Mouse (Mus musculus) ES-E14 (cell line): ENCODE measurements around the gene Mrpl33. TPM values are rescaled to one million over a fixed set of nuclear protein-coding genes. Genes with fewer than 3 reads are reported as not detected.

Experiments used
- DNase-seq: peaks from one replicate; pipeline ENCODE4 v3.0.0-alpha.2; 2013; ENCODE audit warnings: low read depth, low spot score
- H3K27ac ChIP-seq: 2 replicates; pipeline ENCODE4 v1.5.1; 2012; ENCODE audit warnings: low read depth, mild to moderate bottlenecking, low read length, moderate library complexity, mixed read lengths; ENCODE audit not compliant: poor library complexity, insufficient read depth, severe bottlenecking
- H3K36me3 ChIP-seq: 2 replicates; pipeline ENCODE4 v1.6.1; 2012; ENCODE audit warnings: mild to moderate bottlenecking, low read length, moderate library complexity, mixed read lengths; ENCODE audit not compliant: control insufficient read depth, poor library complexity, insufficient read depth, severe bottlenecking
- H3K4me1 ChIP-seq, 2 experiments: fragments of 150-350 bp in 1 of 2; sonication (generic) in 1 of 2; 2 replicates each; pipeline ENCODE4 v1.6.1; 2012; ENCODE audit warnings: low read length in 2 of 2, mild to moderate bottlenecking in 1 of 2, mixed read lengths in 1 of 2; ENCODE audit not compliant: control insufficient read depth in 2 of 2, insufficient read depth in 2 of 2, poor library complexity in 1 of 2
- H3K4me3 ChIP-seq, 2 experiments: fragments of 150-350 bp in 1 of 2; sonication (generic) in 1 of 2; 2 replicates each; pipeline ENCODE4 v1.5.1; 2012; ENCODE audit warnings: low read length in 2 of 2, low read depth in 1 of 2, mild to moderate bottlenecking in 1 of 2, mixed read lengths in 1 of 2; ENCODE audit not compliant: insufficient read depth in 1 of 2, poor library complexity in 1 of 2, severe bottlenecking in 1 of 2
- H3K9ac ChIP-seq: 2 replicates; pipeline ENCODE4 v1.6.1; 2012; ENCODE audit warnings: low read depth, mild to moderate bottlenecking, low read length, mixed read lengths; ENCODE audit not compliant: poor library complexity, insufficient read depth, severe bottlenecking
- H3K9me3 ChIP-seq: fragments of 150-350 bp; sonication (generic); 2 replicates; pipeline ENCODE4 v1.6.1; 2012; ENCODE audit warnings: low read depth, mild to moderate bottlenecking, low read length; ENCODE audit not compliant: control insufficient read depth, insufficient read depth
- CHD2 ChIP-seq: IDR thresholded peaks from 2 replicates; pipeline ENCODE4 v1.6.1; 2014; ENCODE audit warnings: mild to moderate bottlenecking, low read depth, low read length, inconsistent platforms
- HCFC1 ChIP-seq: IDR thresholded peaks from 2 replicates; pipeline ENCODE4 v1.6.1; 2012; ENCODE audit warnings: low read length, inconsistent platforms, borderline replicate concordance; ENCODE audit not compliant: insufficient read depth
- MAFK ChIP-seq: IDR thresholded peaks from 2 replicates; pipeline ENCODE4 v1.6.1; 2014; ENCODE audit warnings: mild to moderate bottlenecking, low read depth, low read length, inconsistent platforms; ENCODE audit not compliant: insufficient read depth
- ZC3H11A ChIP-seq: IDR thresholded peaks from 2 replicates; pipeline ENCODE4 v1.6.1; 2012; ENCODE audit warnings: low read depth, mild to moderate bottlenecking, inconsistent platforms, low read length, borderline replicate concordance
- ZNF384 ChIP-seq: IDR thresholded peaks from 2 replicates; pipeline ENCODE4 v1.6.1; 2012; ENCODE audit warnings: low read depth, low read length, inconsistent platforms
- in situ Hi-C, 2 experiments: fragments of 600-800 bp; cut with MboI; formaldehyde crosslinking; loops; one replicate each; pipeline ENCODE4 v1.15.1; 2025; ENCODE audit warnings: low sequenced_read_pairs in 2 of 2, inconsistent platforms in 1 of 2; ENCODE audit not compliant: unreplicated experiment in 2 of 2
- total RNA-seq: library from RNA; depleted of rRNA; stranded (reverse); fragments of 300-350 nt; gene quantifications from 2 replicates; pipeline ENCODE4 v1.2.3, GENCODE M21; 2012

Gene Mrpl33
- total RNA-seq, 1 experiment: 172 TPM

DNA sequence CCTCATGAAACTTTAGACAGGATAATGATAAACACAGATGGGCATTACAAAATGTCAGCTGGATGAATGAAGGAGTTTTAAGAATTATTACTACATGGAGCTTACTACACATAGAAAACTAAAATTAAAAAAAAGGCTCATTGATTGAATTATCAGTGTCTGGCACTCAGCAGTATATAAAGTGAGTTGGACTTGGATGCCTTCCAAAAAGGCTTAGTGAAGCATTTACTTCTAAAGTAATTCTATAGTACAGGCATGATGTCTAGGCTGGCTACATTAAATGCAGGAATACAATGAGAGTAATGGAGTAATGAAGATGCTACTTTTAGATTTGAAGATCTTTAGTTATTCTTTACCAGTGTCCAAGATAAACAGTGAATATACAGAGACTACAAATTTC lies 96.5 kb downstream of the Mrpl33 start:
- TF ChIP-seq MAFK (no peak), ZNF384 (no peak), HCFC1 (no peak), CHD2 (no peak)
- H3K4me1 ChIP-seq: no peaks in the 10 kb centered on the region
- in situ Hi-C loops: no loop called here
- no peaks in the 10 kb centered on the region for H3K9me3 ChIP-seq
- DNase-seq: no peak
- H3K36me3 ChIP-seq: no peaks in the 10 kb centered on the region
- H3K9ac ChIP-seq: no peak overlapping the region
- H3K27ac ChIP-seq: no peak overlapping the region
- H3K4me3 ChIP-seq: no peak overlapping the region

- in situ Hi-C loops: no loop called here
- H3K9ac ChIP-seq: peak within 1 kb of the TSS; percentile 93
- no peak for TF ChIP-seq ZC3H11A
- no peak for TF ChIP-seq HCFC1
- TF ChIP-seq MAFK: no peak
- no peak for TF ChIP-seq CHD2
- TF ChIP-seq ZNF384: no peak
- peaks cover 3% of the 10 kb centered on the region for H3K36me3 ChIP-seq
- no peaks in the 10 kb centered on the region for H3K4me1 ChIP-seq
- DNase-seq: no peak
- H3K4me3 ChIP-seq: peak within 1 kb of the TSS; percentile 90 to 98
- H3K27ac ChIP-seq: peak within 1 kb of the TSS; percentile 84
- H3K9me3 ChIP-seq: no peaks in the 10 kb centered on the region
Measured at GRCm38 (mm10) chr5:31696971-31697643, 100.4 kb downstream of the Mrpl33 start, which contains the start of gene Rbks. Gene Rbks (minus strand): TSS chr5:31697627.

DNA sequence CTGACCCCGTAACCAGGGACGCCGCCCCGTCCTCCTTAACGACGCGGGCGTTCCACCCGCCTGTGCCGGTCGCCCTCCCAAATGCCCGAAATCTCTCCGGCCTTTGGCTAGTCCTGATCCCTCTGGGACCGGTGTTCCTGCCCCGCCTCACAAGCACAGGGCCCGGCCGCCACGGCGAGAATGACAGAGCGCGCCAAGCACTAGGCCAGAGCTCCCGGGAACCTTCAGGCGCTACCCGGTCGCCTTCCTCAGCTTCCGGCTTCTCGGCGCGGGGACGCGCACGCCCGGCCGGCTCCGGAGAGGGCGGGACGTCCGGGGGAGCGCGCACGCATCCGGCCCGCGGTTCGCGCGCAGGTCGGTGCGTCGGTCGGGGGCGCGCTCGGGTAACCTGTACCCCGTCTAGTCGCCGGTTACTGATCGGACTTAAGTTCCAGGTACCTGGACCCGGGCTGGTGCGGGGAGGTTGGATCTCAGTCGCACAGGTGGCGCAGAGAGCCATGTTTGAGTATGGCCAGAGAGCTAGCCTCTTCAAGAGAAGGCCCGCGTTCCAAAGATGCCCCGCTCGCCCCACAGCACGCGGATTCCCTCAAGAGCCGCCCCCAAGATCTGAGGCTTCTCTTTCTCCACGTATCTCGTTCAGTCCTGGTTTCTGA lies 101.0 kb downstream of the Mrpl33 start, which contains the start of gene Babam2:
Babam2 (plus strand) TSS at position 41 of the 653 bp plus-strand sequence.
- in situ Hi-C loops: no loop called here
- Histone ChIP-seq H3K9me3 (no peaks in the 10 kb centered on the region), H3K9ac (peak within 1 kb of the TSS; percentile 93), H3K36me3 (peaks cover 3% of the 10 kb centered on the region), H3K4me3 (peak within 1 kb of the TSS; percentile 90 to 98), H3K4me1 (no peaks in the 10 kb centered on the region), H3K27ac (peak within 1 kb of the TSS; percentile 84)
- DNase-seq: peak; percentile 78
- TF ChIP-seq HCFC1 (peak; percentile 50; the same call in 1 of the 2 replicates), CHD2 (no peak)

GRCm38 (mm10) chr5:31698297-31698726 lies 101.6 kb downstream of the Mrpl33 start:
- peak; percentile 46 for DNase-seq
- H3K9ac ChIP-seq: peak overlapping the region; percentile 93
- H3K4me3 ChIP-seq: peak overlapping the region; percentile 90 to 98
- H3K36me3 ChIP-seq: peaks cover 3% of the 10 kb centered on the region
- H3K4me1 ChIP-seq: no peaks in the 10 kb centered on the region
- no peaks in the 10 kb centered on the region for H3K9me3 ChIP-seq
- in situ Hi-C loops: no loop called here
- no peak for TF ChIP-seq ZC3H11A
- TF ChIP-seq CHD2: no peak
- no peak for TF ChIP-seq HCFC1
- TF ChIP-seq ZNF384: no peak
- TF ChIP-seq MAFK: no peak
- H3K27ac ChIP-seq: peak overlapping the region; percentile 84; the same call in 1 of the 2 replicates

DNA sequence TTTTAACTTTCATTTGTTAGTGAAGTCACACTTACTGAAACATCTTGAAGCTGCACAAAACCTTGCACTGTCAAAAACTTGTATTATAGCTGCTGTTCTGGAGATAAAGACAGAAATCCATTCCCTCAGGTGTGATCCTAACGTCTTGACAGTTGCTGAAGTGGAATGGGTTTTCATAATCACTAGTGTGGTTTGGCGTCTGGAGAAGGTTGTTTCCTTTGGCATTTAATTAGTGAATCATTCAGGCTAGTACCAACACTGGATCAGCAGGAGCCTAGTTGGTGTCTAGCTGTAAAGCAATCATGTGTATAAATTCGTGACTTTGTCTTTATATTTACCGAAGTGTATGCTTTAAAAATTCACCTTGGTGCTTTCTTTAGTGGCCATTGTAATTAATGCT lies 102.2 kb downstream of the Mrpl33 start:
- no peak overlapping the region for H3K4me3 ChIP-seq
- H3K9me3 ChIP-seq: no peaks in the 10 kb centered on the region
- H3K4me1 ChIP-seq: no peaks in the 10 kb centered on the region
- H3K9ac ChIP-seq: no peak overlapping the region
- no peak for DNase-seq
- in situ Hi-C loops: no loop called here
- no peak for TF ChIP-seq ZC3H11A
- TF ChIP-seq CHD2: no peak
- TF ChIP-seq MAFK: no peak
- TF ChIP-seq HCFC1: no peak
- TF ChIP-seq ZNF384: no peak
- peaks cover 3% of the 10 kb centered on the region for H3K36me3 ChIP-seq
- no peak overlapping the region for H3K27ac ChIP-seq
